Mouse (Mus musculus) liver, embryonic 13.5 days (tissue): ENCODE results near the gene Dzip3. TPM values are rescaled to one million over a fixed set of nuclear protein-coding genes. Genes with fewer than 3 reads are reported as not detected.

Source experiments
- ATAC-seq: fragments of 200-750 bp; cut with Nextera tagmentation; 2 replicates; pipeline ENCODE4 v1.8.0; 2017; ENCODE audit warnings: low read depth, mild to moderate bottlenecking, moderate number of reproducible peaks, moderate library complexity
- DNase-seq: peaks from one replicate; pipeline ENCODE4 v3.0.0; 2022
- H3K27ac ChIP-seq: fragments of 300-500 bp; sonication (generic); 2 replicates; pipeline ENCODE4 v1.5.1; 2015; ENCODE audit warnings: moderate library complexity, mild to moderate bottlenecking, inconsistent platforms
- H3K27me3 ChIP-seq: fragments of 300-500 bp; sonication (generic); 2 replicates; pipeline ENCODE4 v1.6.1; 2015; ENCODE audit warnings: mild to moderate bottlenecking, inconsistent platforms
- H3K36me3 ChIP-seq: fragments of 300-500 bp; sonication (generic); 2 replicates; pipeline ENCODE4 v1.6.1; 2015; ENCODE audit warnings: mild to moderate bottlenecking, inconsistent platforms
- H3K4me1 ChIP-seq: fragments of 300-500 bp; sonication (generic); replicated peaks from 2 replicates; pipeline ENCODE4 v1.6.1; 2015; ENCODE audit warnings: inconsistent platforms
- H3K4me2 ChIP-seq: fragments of 300-500 bp; sonication (generic); 2 replicates; pipeline ENCODE4 v1.6.1; 2015; ENCODE audit warnings: inconsistent platforms, mild to moderate bottlenecking, moderate library complexity
- H3K4me3 ChIP-seq: fragments of 300-500 bp; sonication (generic); replicated peaks from 2 replicates; pipeline ENCODE4 v1.5.1; 2015; ENCODE audit warnings: mild to moderate bottlenecking, inconsistent platforms
- H3K9ac ChIP-seq: fragments of 300-500 bp; sonication (generic); 2 replicates; pipeline ENCODE4 v1.6.1; 2015; ENCODE audit warnings: mild to moderate bottlenecking, inconsistent platforms
- H3K9me3 ChIP-seq: fragments of 300-500 bp; sonication (generic); replicated peaks from 2 replicates; pipeline ENCODE4 v1.6.1; 2016; ENCODE audit warnings: inconsistent platforms
- WGBS: fragments of 180-500 bp; shearing (Covaris S2); methylation state at CpG from one replicate; pipeline ENCODE4 v1.1.7; 2015; ENCODE audit not compliant: insufficient replicate concordance; 5-methylcytosine and 5-hydroxymethylcytosine counted together
- polyA plus RNA-seq: library from polyadenylated mRNA; unstranded; fragments of >200 nt; fragmentation: Nextera tagmentation; extraction: Ambion mirVana; gene quantifications from 2 replicates; pipeline ENCODE4 v1.2.1, GENCODE M21; 2015

The Dzip3 gene
- polyA plus RNA-seq, 1 experiment from 2014 or later = 7.0 TPM

- no peak overlapping the region for H3K4me2 ChIP-seq
- 68% methylated on average over 5 of the region's 5 CpGs for WGBS
- no peak for ATAC-seq
These were observed 8.8 kb downstream of the Dzip3 start for GRCm38 (mm10) chr16:48985034-48985627.

GRCm38 (mm10) chr16:48979965-48980364 lies 14.0 kb downstream of the Dzip3 start:
- 0 out of 2 replicates have a peak, but pooled peaks have one; percentile 57 for ATAC-seq
- H3K9me3 ChIP-seq = no peaks in the 10 kb centered on the region
- H3K4me1 ChIP-seq = no peaks in the 10 kb centered on the region
- H3K9ac ChIP-seq = no peak overlapping the region
- peaks cover 13% of the 10 kb centered on the region for H3K36me3 ChIP-seq
- no peak overlapping the region for H3K4me2 ChIP-seq
- H3K4me3 ChIP-seq = no peak overlapping the region
- no peak for DNase-seq
- no peaks in the 10 kb centered on the region for H3K27me3 ChIP-seq
- no peak overlapping the region for H3K27ac ChIP-seq

More at GRCm38 (mm10) chr16:48985034-48985627, 8.8 kb downstream of the Dzip3 start:
- Histone ChIP-seq H3K36me3 (peaks cover 4% of the 10 kb centered on the region), H3K4me3 (no peak overlapping the region), H3K27me3 (no peaks in the 10 kb centered on the region), H3K9ac (no peak overlapping the region), H3K4me1 (no peaks in the 10 kb centered on the region), H3K27ac (no peak overlapping the region), H3K9me3 (no peaks in the 10 kb centered on the region)
- no peak for DNase-seq

GRCm38 (mm10) chr16:48973548-48973947 lies 20.4 kb downstream of the Dzip3 start:
- H3K9me3 ChIP-seq = no peaks in the 10 kb centered on the region
- no peak overlapping the region for H3K4me2 ChIP-seq
- peaks cover 6% of the 10 kb centered on the region for H3K36me3 ChIP-seq
- WGBS = 88% methylated on average over 1 of the region's 1 CpGs
- no peaks in the 10 kb centered on the region for H3K4me1 ChIP-seq
- no peak overlapping the region for H3K27ac ChIP-seq
- H3K4me3 ChIP-seq = no peak overlapping the region
- H3K27me3 ChIP-seq = no peaks in the 10 kb centered on the region
- ATAC-seq (no peak), DNase-seq (no peak)
- H3K9ac ChIP-seq = no peak overlapping the region

GRCm38 (mm10) chr16:48972996-48973395 lies 21.0 kb downstream of the Dzip3 start:
- DNase-seq (no peak), ATAC-seq (no peak)
- H3K4me2 ChIP-seq = no peak overlapping the region
- H3K9me3 ChIP-seq = no peaks in the 10 kb centered on the region
- no peaks in the 10 kb centered on the region for H3K27me3 ChIP-seq
- H3K36me3 ChIP-seq = 0 out of 2 replicates have a peak, but pooled peaks cover 2% of the 10 kb centered on the region
- WGBS = 76% methylated on average over 2 of the region's 2 CpGs
- no peak overlapping the region for H3K9ac ChIP-seq
- H3K4me1 ChIP-seq = no peaks in the 10 kb centered on the region
- no peak overlapping the region for H3K27ac ChIP-seq
- no peak overlapping the region for H3K4me3 ChIP-seq

GRCm38 (mm10) chr16:48941805-48942204 lies 52.2 kb downstream of the Dzip3 start:
- Histone ChIP-seq H3K9ac (no peak overlapping the region), H3K4me1 (no peaks in the 10 kb centered on the region), H3K27ac (no peak overlapping the region), H3K4me2 (no peak overlapping the region), H3K36me3 (peaks cover 12% of the 10 kb centered on the region), H3K27me3 (no peaks in the 10 kb centered on the region), H3K4me3 (no peak overlapping the region), H3K9me3 (no peaks in the 10 kb centered on the region)
- DNase-seq (no peak), ATAC-seq (no peak)
- WGBS = 57% methylated on average over 1 of the region's 1 CpGs

GRCm38 (mm10) chr16:48923724-48924123 lies 70.2 kb downstream of the Dzip3 start:
- no peak overlapping the region for H3K9ac ChIP-seq
- no peak overlapping the region for H3K27ac ChIP-seq
- no peak overlapping the region for H3K4me3 ChIP-seq
- peak; percentile 76 for ATAC-seq
- no peaks in the 10 kb centered on the region for H3K27me3 ChIP-seq
- WGBS = 38% methylated on average over 1 of the region's 1 CpGs
- H3K36me3 ChIP-seq = peaks cover 18% of the 10 kb centered on the region
- H3K9me3 ChIP-seq = no peaks in the 10 kb centered on the region
- peak; percentile 3 for DNase-seq
- no peak overlapping the region for H3K4me2 ChIP-seq
- H3K4me1 ChIP-seq = peaks cover 4% of the 10 kb centered on the region

GRCm38 (mm10) chr16:48913206-48913605 lies 80.8 kb downstream of the Dzip3 start:
- ATAC-seq (no peak), DNase-seq (no peak)
- H3K36me3 ChIP-seq = no peaks in the 10 kb centered on the region
- no peak overlapping the region for H3K4me2 ChIP-seq
- WGBS = 69% methylated on average over 3 of the region's 3 CpGs
- no peaks in the 10 kb centered on the region for H3K9me3 ChIP-seq
- H3K4me3 ChIP-seq = no peak overlapping the region
- no peaks in the 10 kb centered on the region for H3K4me1 ChIP-seq
- no peaks in the 10 kb centered on the region for H3K27me3 ChIP-seq
- no peak overlapping the region for H3K27ac ChIP-seq
- H3K9ac ChIP-seq = no peak overlapping the region

GRCm38 (mm10) chr16:48911184-48911583 lies 82.8 kb downstream of the Dzip3 start:
- 21% methylated on average over 1 of the region's 1 CpGs for WGBS
- no peak overlapping the region for H3K4me3 ChIP-seq
- no peaks in the 10 kb centered on the region for H3K4me1 ChIP-seq
- DNase-seq (no peak), ATAC-seq (peak; percentile 54; the same call in 1 of the 2 replicates)
- no peak overlapping the region for H3K4me2 ChIP-seq
- no peaks in the 10 kb centered on the region for H3K36me3 ChIP-seq
- no peak overlapping the region for H3K27ac ChIP-seq
- no peak overlapping the region for H3K9ac ChIP-seq
- no peaks in the 10 kb centered on the region for H3K27me3 ChIP-seq
- H3K9me3 ChIP-seq = no peaks in the 10 kb centered on the region

- DNase-seq (no peak), ATAC-seq (no peak)
- Histone ChIP-seq H3K36me3 (no peaks in the 10 kb centered on the region), H3K9me3 (no peaks in the 10 kb centered on the region), H3K27me3 (no peaks in the 10 kb centered on the region), H3K4me2 (no peak overlapping the region), H3K27ac (no peak overlapping the region), H3K9ac (no peak overlapping the region), H3K4me1 (no peaks in the 10 kb centered on the region), H3K4me3 (no peak overlapping the region)
- 50% methylated on average over 1 of the region's 1 CpGs for WGBS
These were observed 94.1 kb downstream of the Dzip3 start for GRCm38 (mm10) chr16:48899868-48900267.

GRCm38 (mm10) chr16:48890733-48891132 lies 103.2 kb downstream of the Dzip3 start:
- Histone ChIP-seq H3K27ac (no peak overlapping the region), H3K4me2 (no peak overlapping the region), H3K4me1 (no peaks in the 10 kb centered on the region), H3K27me3 (no peaks in the 10 kb centered on the region), H3K4me3 (no peak overlapping the region), H3K36me3 (no peaks in the 10 kb centered on the region), H3K9ac (no peak overlapping the region), H3K9me3 (no peaks in the 10 kb centered on the region)
- 38% methylated on average over 2 of the region's 2 CpGs for WGBS
- DNase-seq (no peak), ATAC-seq (no peak)
